Mouse (Mus musculus) olfactory bulb, adult 2 months (tissue): Measurements from ENCODE around the gene Gpr88.

ENCODE experiments used
- CTCF ChIP-seq: fragments of 200-500 bp; IDR thresholded peaks from 2 replicates; pipeline ENCODE4 v1.5.1; 2012; ENCODE audit warnings: low read depth, mild to moderate bottlenecking, low read length, moderate library complexity; ENCODE audit not compliant: insufficient read depth
- POLR2A ChIP-seq: fragments of 200-500 bp; IDR thresholded peaks from 2 replicates; pipeline ENCODE4 v1.6.1; 2012; ENCODE audit warnings: mild to moderate bottlenecking, low read depth, low read length, moderate library complexity; ENCODE audit not compliant: insufficient read depth

GRCm38 (mm10) chr3:116266360-116266759 is 13.1 kb upstream of the Gpr88 start:
- no peak for TF ChIP-seq POLR2A
- TF ChIP-seq CTCF: no peak
